Mouse (Mus musculus): Measurements from ENCODE around the gene Tmc3.

- TF ChIP-seq CTCF (IDR thresholded peaks at IDR 0.05; ENCODE audit: borderline replicate concordance, extremely low read depth, insufficient read depth, insufficient read length) (no peak), POLR2A (IDR thresholded peaks at IDR 0.05; ENCODE audit: borderline replicate concordance, extremely low read depth, insufficient read depth, insufficient read length, poor library complexity, severe bottlenecking) (no peak)
Measured at GRCm38 (mm10) chr7:83660273-83660691, 75.6 kb downstream of the Tmc3 start.
